Mouse (Mus musculus) stomach, postnatal 0 days (tissue): Measurements from ENCODE around the gene Myd88.

Experiments
- CTCF ChIP-seq: IDR thresholded peaks from 2 replicates; pipeline ENCODE4 v1.5.1; 2016; ENCODE audit warnings: antibody characterized with exemption, low read depth, mild to moderate bottlenecking, moderate library complexity
- EP300 ChIP-seq: optimal IDR thresholded peaks from 2 replicates; pipeline ENCODE3; 2016; ENCODE audit warnings: antibody characterized with exemption

- TF ChIP-seq CTCF: no peak
- TF ChIP-seq EP300: no peak
These were observed 9.3 kb upstream of the Myd88 start for GRCm38 (mm10) chr9:119350531-119350930.
